Mouse (Mus musculus) spleen, postnatal 36 days (tissue): ENCODE results near the gene Gbp2.
"Not testable (repeated sequence)": the region's sequence is repeated elsewhere in the genome, so short reads cannot be mapped to it uniquely, and the experiment has no call there.

ENCODE experiments used
- DNase-seq, 2 experiments: peaks; one replicate each; pipeline ENCODE4 v3.0.0; 2022; ENCODE audit warnings: low spot score in 2 of 2, mixed read lengths in 1 of 2

The Gbp2 gene

GRCm38 (mm10) chr3:142620111-142620955 lies at the start of gene Gbp2:
Gene Gbp2 (plus strand): TSS chr3:142620602.
- peak; percentile 10 to 36 for DNase-seq

- DNase-seq = no peak
These were observed 49.7 kb upstream of the Gbp2 start for GRCm38 (mm10) chr3:142570738-142571137.

- DNase-seq = peak in 1 of 2 experiments; percentile 12
These were observed 43.3 kb upstream of the Gbp2 start for GRCm38 (mm10) chr3:142577108-142577507.

- no peak for DNase-seq
These were observed 42.1 kb upstream of the Gbp2 start for GRCm38 (mm10) chr3:142578342-142578741.

- DNase-seq = no peak
These were observed 37.3 kb upstream of the Gbp2 start for GRCm38 (mm10) chr3:142583067-142583466.

GRCm38 (mm10) chr3:142587386-142587785 lies 33.0 kb upstream of the Gbp2 start:
- no peak for DNase-seq

GRCm38 (mm10) chr3:142588888-142589287 lies 31.5 kb upstream of the Gbp2 start:
- DNase-seq = no peak

GRCm38 (mm10) chr3:142590431-142591067 lies 29.9 kb upstream of the Gbp2 start:
- DNase-seq = peak; percentile 49 to 53

- DNase-seq = no peak
These were observed 25.9 kb upstream of the Gbp2 start, which contains the start of gene Gbp2b for GRCm38 (mm10) chr3:142594547-142594946. Gene Gbp2b (plus strand): TSS chr3:142594847.

GRCm38 (mm10) chr3:142597923-142598322 lies 22.5 kb upstream of the Gbp2 start:
- no peak for DNase-seq

GRCm38 (mm10) chr3:142601675-142602074 lies 18.7 kb upstream of the Gbp2 start:
- DNase-seq = no peak

GRCm38 (mm10) chr3:142618658-142619057 lies 1.7 kb upstream of the Gbp2 start:
- DNase-seq = peak; percentile 67 to 78

GRCm38 (mm10) chr3:142619606-142620005 lies 796 bp upstream of the Gbp2 start:
- DNase-seq = peak in 1 of 2 experiments; percentile 15

- DNase-seq = peak; percentile 39 to 55
These were observed 657 bp downstream of the Gbp2 start for GRCm38 (mm10) chr3:142620956-142621562.

GRCm38 (mm10) chr3:142630385-142630784 lies 10.0 kb downstream of the Gbp2 start:
- no peak for DNase-seq

- DNase-seq = peak; percentile 22 to 34
These were observed 19.8 kb downstream of the Gbp2 start for GRCm38 (mm10) chr3:142640201-142640600.

GRCm38 (mm10) chr3:142645949-142646348 lies 25.5 kb downstream of the Gbp2 start:
- peak; percentile 33 to 52 for DNase-seq

GRCm38 (mm10) chr3:142647836-142648235 lies 27.4 kb downstream of the Gbp2 start:
- DNase-seq = not testable (repeated sequence)

GRCm38 (mm10) chr3:142650205-142650604 lies 29.8 kb downstream of the Gbp2 start:
- DNase-seq = no peak

- DNase-seq = no peak
These were observed 44.3 kb downstream of the Gbp2 start for GRCm38 (mm10) chr3:142664723-142665122.

- DNase-seq = no peak
These were observed 54.2 kb downstream of the Gbp2 start for GRCm38 (mm10) chr3:142674607-142675006.
